Mouse (Mus musculus): ENCODE data around the gene Vps13d. TPM values are rescaled to one million over a fixed set of nuclear protein-coding genes. Genes with fewer than 3 reads are reported as not detected.

Gene Vps13d
- polyA plus RNA-seq, 1 experiment from 2014 or later: 11.4 TPM

GRCm38 (mm10) chr4:145229524-145230163 lies 34.8 kb upstream of the Vps13d start:
- no peaks in the 10 kb centered on the region for H3K27me3 ChIP-seq (replicated peaks; ENCODE audit: control insufficient read depth, insufficient read depth, low read length)
- H3K9me3 ChIP-seq (ENCODE audit: control insufficient read depth, low read length): no peaks in the 10 kb centered on the region
- no peak overlapping the region for H3K4me2 ChIP-seq (ENCODE audit: low read length)
- WGBS: 88% methylated on average over 5 of the region's 5 CpGs
- H3K4me1 ChIP-seq (ENCODE audit: control insufficient read depth, insufficient read depth, low read depth, low read length): no peaks in the 10 kb centered on the region
- H3K27ac ChIP-seq (ENCODE audit: low read depth, low read length): no peak overlapping the region
- no peak overlapping the region for H3K9ac ChIP-seq (ENCODE audit: low read depth, low read length)
- no peak for ATAC-seq
- H3K4me3 ChIP-seq (ENCODE audit: low read length): no peak overlapping the region
- H3K36me3 ChIP-seq (ENCODE audit: control insufficient read depth, insufficient read depth, low read length): no peaks in the 10 kb centered on the region

DNA sequence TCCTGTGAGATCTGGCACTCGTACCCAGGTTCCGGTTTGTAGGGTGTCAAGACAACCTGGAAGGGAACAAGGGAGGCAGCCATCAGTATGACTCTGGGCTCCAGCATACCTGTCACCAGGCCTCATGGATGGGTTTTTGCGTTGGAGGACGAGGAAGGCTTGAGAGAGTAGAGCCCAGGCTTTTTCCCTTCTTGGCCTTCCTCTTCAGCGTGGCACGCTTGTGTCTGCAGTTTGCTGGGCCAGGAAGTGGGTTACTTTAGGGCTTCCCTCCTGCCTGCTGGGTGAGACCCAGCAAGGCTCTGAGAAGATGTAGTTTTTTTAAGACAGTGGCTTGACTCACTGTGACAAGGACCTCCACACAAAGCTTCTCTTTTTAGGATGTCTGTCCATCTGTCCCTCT lies 34.2 kb upstream of the Vps13d start:
- Histone ChIP-seq H3K9me3 (ENCODE audit: control insufficient read depth, low read length) (no peaks in the 10 kb centered on the region), H3K4me3 (ENCODE audit: low read length) (no peak overlapping the region), H3K4me2 (ENCODE audit: low read length) (no peak overlapping the region), H3K36me3 (ENCODE audit: control insufficient read depth, insufficient read depth, low read length) (no peaks in the 10 kb centered on the region), H3K27me3 (replicated peaks; ENCODE audit: control insufficient read depth, insufficient read depth, low read length) (no peaks in the 10 kb centered on the region), H3K9ac (ENCODE audit: low read depth, low read length) (no peak overlapping the region), H3K27ac (ENCODE audit: low read depth, low read length) (no peak overlapping the region), H3K4me1 (ENCODE audit: control insufficient read depth, insufficient read depth, low read depth, low read length) (no peaks in the 10 kb centered on the region)
- ATAC-seq: no peak
- 89% methylated on average over 6 of the region's 6 CpGs for WGBS

GRCm38 (mm10) chr4:145224613-145225012 lies 29.8 kb upstream of the Vps13d start:
- Histone ChIP-seq H3K9me3 (ENCODE audit: control insufficient read depth, low read length) (no peaks in the 10 kb centered on the region), H3K36me3 (ENCODE audit: control insufficient read depth, insufficient read depth, low read length) (no peaks in the 10 kb centered on the region), H3K27ac (ENCODE audit: low read depth, low read length) (no peak overlapping the region), H3K4me2 (ENCODE audit: low read length) (no peak overlapping the region), H3K9ac (ENCODE audit: low read depth, low read length) (no peak overlapping the region), H3K27me3 (replicated peaks; ENCODE audit: control insufficient read depth, insufficient read depth, low read length) (no peaks in the 10 kb centered on the region), H3K4me3 (ENCODE audit: low read length) (no peak overlapping the region), H3K4me1 (ENCODE audit: control insufficient read depth, insufficient read depth, low read depth, low read length) (no peaks in the 10 kb centered on the region)
- 84% methylated on average over 4 of the region's 4 CpGs for WGBS
- ATAC-seq: no peak

DNA sequence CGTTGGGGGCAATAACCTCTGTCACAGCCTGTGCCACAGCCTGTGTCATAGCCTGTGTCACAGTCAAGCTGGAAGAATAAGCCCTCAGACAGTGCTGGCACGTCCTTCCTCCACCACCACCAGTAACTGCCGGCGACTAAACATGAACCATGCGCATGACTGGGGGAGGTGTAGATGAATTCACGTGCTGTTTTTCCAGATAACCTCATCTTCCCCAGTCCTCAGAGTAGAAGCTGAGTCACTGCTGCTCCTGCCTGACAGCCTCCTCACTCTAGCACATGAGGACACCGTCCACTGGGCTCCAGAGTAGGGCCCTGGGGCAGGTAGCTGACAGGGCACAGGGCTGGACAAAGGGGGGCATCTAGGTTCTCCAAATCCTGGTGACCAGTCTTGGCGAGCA lies 27.3 kb upstream of the Vps13d start:
- no peak for ATAC-seq
- H3K27ac ChIP-seq (ENCODE audit: low read depth, low read length): no peak overlapping the region
- no peaks in the 10 kb centered on the region for H3K4me1 ChIP-seq (ENCODE audit: control insufficient read depth, insufficient read depth, low read depth, low read length)
- no peaks in the 10 kb centered on the region for H3K27me3 ChIP-seq (replicated peaks; ENCODE audit: control insufficient read depth, insufficient read depth, low read length)
- no peak overlapping the region for H3K4me2 ChIP-seq (ENCODE audit: low read length)
- H3K9me3 ChIP-seq (ENCODE audit: control insufficient read depth, low read length): no peaks in the 10 kb centered on the region
- H3K9ac ChIP-seq (ENCODE audit: low read depth, low read length): no peak overlapping the region
- H3K36me3 ChIP-seq (ENCODE audit: control insufficient read depth, insufficient read depth, low read length): no peaks in the 10 kb centered on the region
- WGBS: 86% methylated on average over 8 of the region's 8 CpGs
- H3K4me3 ChIP-seq (ENCODE audit: low read length): no peak overlapping the region

GRCm38 (mm10) chr4:145221379-145221778 lies 26.6 kb upstream of the Vps13d start:
- ATAC-seq: no peak
- no peaks in the 10 kb centered on the region for H3K27me3 ChIP-seq (replicated peaks; ENCODE audit: control insufficient read depth, insufficient read depth, low read length)
- no peaks in the 10 kb centered on the region for H3K4me1 ChIP-seq (ENCODE audit: control insufficient read depth, insufficient read depth, low read depth, low read length)
- no peak overlapping the region for H3K9ac ChIP-seq (ENCODE audit: low read depth, low read length)
- no peaks in the 10 kb centered on the region for H3K36me3 ChIP-seq (ENCODE audit: control insufficient read depth, insufficient read depth, low read length)
- no peak overlapping the region for H3K4me2 ChIP-seq (ENCODE audit: low read length)
- no peaks in the 10 kb centered on the region for H3K9me3 ChIP-seq (ENCODE audit: control insufficient read depth, low read length)
- 62% methylated on average over 2 of the region's 2 CpGs for WGBS
- no peak overlapping the region for H3K4me3 ChIP-seq (ENCODE audit: low read length)
- no peak overlapping the region for H3K27ac ChIP-seq (ENCODE audit: low read depth, low read length)

DNA sequence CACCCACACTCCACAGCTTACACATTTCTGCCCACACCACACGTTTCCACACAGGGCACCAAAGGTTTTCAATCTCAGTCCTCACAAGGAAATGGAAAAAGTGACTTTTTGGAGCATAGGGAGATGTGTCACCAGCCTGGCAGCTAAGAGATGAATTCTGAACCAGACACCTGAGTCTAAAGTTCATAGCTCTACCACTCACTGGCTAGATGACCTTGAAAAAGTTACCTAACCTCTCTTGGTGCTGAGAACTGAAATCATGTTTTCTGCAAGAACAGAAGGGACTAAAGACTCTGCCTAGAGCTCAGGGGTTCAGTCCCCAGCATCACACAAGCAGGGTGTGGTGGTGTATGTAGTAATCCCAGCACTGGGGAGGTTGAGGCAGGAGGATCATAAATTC lies 25.2 kb upstream of the Vps13d start:
- 63% methylated on average over 1 of the region's 1 CpGs for WGBS
- H3K4me3 ChIP-seq (ENCODE audit: low read length): no peak overlapping the region
- H3K27me3 ChIP-seq (replicated peaks; ENCODE audit: control insufficient read depth, insufficient read depth, low read length): no peaks in the 10 kb centered on the region
- no peaks in the 10 kb centered on the region for H3K9me3 ChIP-seq (ENCODE audit: control insufficient read depth, low read length)
- no peak overlapping the region for H3K4me2 ChIP-seq (ENCODE audit: low read length)
- no peaks in the 10 kb centered on the region for H3K36me3 ChIP-seq (ENCODE audit: control insufficient read depth, insufficient read depth, low read length)
- no peak for ATAC-seq
- H3K9ac ChIP-seq (ENCODE audit: low read depth, low read length): no peak overlapping the region
- H3K4me1 ChIP-seq (ENCODE audit: control insufficient read depth, insufficient read depth, low read depth, low read length): peaks cover under 1% of the 10 kb centered on the region; the same call in 1 of the 2 replicates
- no peak overlapping the region for H3K27ac ChIP-seq (ENCODE audit: low read depth, low read length)

DNA sequence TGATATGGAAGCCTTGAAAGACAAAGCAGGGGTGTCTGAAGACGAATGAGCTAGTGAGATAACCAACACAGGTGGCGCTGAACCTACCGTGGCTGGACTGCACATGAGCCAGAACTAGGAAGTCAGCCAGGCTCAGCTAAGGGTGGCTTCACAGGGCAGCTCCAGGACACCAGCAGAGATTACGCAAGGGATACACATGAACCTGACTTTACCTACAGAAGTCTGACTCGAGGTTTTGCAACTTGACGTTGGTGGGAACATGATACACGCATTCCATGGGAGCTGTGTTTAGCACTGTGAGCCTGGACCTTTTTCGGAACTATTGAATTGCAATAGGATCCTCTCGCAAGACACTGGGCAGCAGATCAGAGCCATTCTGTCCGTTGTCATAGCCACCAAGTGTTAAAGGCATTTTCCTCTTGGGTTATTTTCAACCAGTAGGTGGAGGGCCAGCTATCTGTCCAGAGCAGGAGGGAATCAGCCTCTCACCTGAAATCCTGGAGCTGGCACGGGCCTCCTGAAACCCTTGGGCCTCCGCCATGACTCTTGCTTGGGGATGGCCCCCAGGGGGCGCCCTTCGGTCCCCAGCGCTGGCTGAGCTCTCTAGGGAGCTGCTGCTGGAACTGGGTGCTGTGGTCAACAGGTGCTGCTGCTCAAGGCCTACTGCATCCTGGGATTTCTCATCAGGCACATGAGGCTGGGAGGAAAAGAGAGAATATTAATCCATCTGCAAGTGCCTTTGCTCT lies 24.6 kb upstream of the Vps13d start:
- Histone ChIP-seq H3K9ac (ENCODE audit: low read depth, low read length) (no peak overlapping the region), H3K4me1 (ENCODE audit: control insufficient read depth, insufficient read depth, low read depth, low read length) (peaks cover 6% of the 10 kb centered on the region), H3K4me3 (ENCODE audit: low read length) (no peak overlapping the region), H3K27ac (ENCODE audit: low read depth, low read length) (no peak overlapping the region), H3K36me3 (ENCODE audit: control insufficient read depth, insufficient read depth, low read length) (no peaks in the 10 kb centered on the region), H3K9me3 (ENCODE audit: control insufficient read depth, low read length) (no peaks in the 10 kb centered on the region), H3K4me2 (ENCODE audit: low read length) (no peak overlapping the region), H3K27me3 (replicated peaks; ENCODE audit: control insufficient read depth, insufficient read depth, low read length) (no peaks in the 10 kb centered on the region)
- no peak for ATAC-seq
- 68% methylated on average over 15 of the region's 15 CpGs for WGBS

DNA sequence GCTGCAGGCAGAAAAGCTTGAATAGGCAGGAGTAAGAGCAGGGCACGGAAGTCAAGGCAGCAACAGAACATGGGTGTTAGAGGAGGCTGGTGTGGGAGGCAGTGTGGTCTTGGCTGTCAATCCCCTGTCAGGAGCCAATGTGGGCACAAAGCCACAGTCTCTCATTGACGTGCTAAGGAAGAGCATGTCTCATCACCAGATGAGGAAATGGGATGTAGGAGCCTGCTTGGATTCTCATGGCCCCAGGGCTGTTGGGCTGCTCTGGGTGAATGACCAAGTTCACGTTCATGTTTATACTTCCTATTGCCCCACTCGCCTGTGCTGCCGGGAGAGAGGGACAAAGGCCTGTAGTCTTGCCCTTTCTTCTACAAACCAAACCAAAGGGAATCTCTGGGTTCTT lies 23.0 kb upstream of the Vps13d start:
- no peaks in the 10 kb centered on the region for H3K27me3 ChIP-seq (replicated peaks; ENCODE audit: control insufficient read depth, insufficient read depth, low read length)
- no peak overlapping the region for H3K9ac ChIP-seq (ENCODE audit: low read depth, low read length)
- H3K4me1 ChIP-seq (ENCODE audit: control insufficient read depth, insufficient read depth, low read depth, low read length): peaks cover 9% of the 10 kb centered on the region
- H3K4me2 ChIP-seq (ENCODE audit: low read length): no peak overlapping the region
- 66% methylated on average over 5 of the region's 5 CpGs for WGBS
- no peaks in the 10 kb centered on the region for H3K9me3 ChIP-seq (ENCODE audit: control insufficient read depth, low read length)
- ATAC-seq: no peak
- no peak overlapping the region for H3K4me3 ChIP-seq (ENCODE audit: low read length)
- no peaks in the 10 kb centered on the region for H3K36me3 ChIP-seq (ENCODE audit: control insufficient read depth, insufficient read depth, low read length)
- H3K27ac ChIP-seq (ENCODE audit: low read depth, low read length): no peak overlapping the region

DNA sequence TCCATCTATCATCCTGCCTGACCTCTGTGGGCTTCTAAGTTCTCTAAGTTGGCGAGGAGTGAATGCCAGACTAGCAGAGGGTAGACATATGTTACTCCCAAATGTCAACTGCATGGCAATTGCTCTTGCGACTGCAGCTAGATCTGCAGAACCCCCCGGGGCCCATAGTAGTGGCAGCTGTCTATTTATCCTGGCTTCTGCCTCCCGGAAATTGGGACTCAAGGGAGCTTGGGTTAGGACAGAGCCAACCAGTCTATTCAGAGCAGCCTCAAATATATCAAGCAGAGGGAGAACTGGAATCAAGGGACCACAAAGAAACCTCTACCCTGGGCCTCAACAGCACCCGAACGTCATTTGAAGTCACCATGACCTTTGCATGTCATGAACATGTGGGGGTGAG lies 22.2 kb upstream of the Vps13d start:
- H3K27ac ChIP-seq (ENCODE audit: low read depth, low read length): no peak overlapping the region
- WGBS: 70% methylated on average over 6 of the region's 6 CpGs
- peaks cover 9% of the 10 kb centered on the region for H3K4me1 ChIP-seq (ENCODE audit: control insufficient read depth, insufficient read depth, low read depth, low read length)
- H3K9me3 ChIP-seq (ENCODE audit: control insufficient read depth, low read length): no peaks in the 10 kb centered on the region
- H3K27me3 ChIP-seq (replicated peaks; ENCODE audit: control insufficient read depth, insufficient read depth, low read length): no peaks in the 10 kb centered on the region
- no peak for ATAC-seq
- no peak overlapping the region for H3K4me3 ChIP-seq (ENCODE audit: low read length)
- no peak overlapping the region for H3K9ac ChIP-seq (ENCODE audit: low read depth, low read length)
- H3K4me2 ChIP-seq (ENCODE audit: low read length): no peak overlapping the region
- no peaks in the 10 kb centered on the region for H3K36me3 ChIP-seq (ENCODE audit: control insufficient read depth, insufficient read depth, low read length)
